ENCODE assay signal across 19 mouse cellular contexts in the genomic region with DNA sequence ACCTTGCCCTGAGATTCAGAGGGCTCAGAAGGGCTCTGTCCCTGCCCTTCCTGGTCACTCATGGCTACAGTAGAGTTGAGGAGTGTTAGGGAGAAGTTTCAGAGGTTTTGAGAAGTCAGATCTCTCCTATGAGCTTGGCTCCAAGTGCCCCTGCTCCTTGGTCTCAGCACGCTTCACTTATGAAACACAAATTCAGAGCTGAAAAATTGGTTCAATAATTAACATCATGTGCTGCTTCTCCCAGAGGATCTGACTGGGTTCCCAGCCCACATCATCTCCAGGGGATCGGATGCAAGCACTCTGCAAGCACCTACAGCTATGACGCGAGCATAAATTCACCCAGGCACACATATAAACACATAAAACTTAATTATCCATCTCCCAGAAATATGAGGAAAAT. TPM values are rescaled to one million over a fixed set of nuclear protein-coding genes. Genes with fewer than 3 reads are reported as not detected.
DNase-seq lines count a peak whose midpoint lies in the region; ATAC-seq and TF ChIP-seq lines count a peak whose summit lies in the region.
"Had no signal": no experiment of that assay in that cellular context is flagged by ENCODE, and none has a peak within 500 bp of the region (broad histone marks: within the 10 kb centered on the region; RNA-seq: fewer than 3 reads in every experiment).

No protein-coding gene starts in this region.

- TF ChIP-seq CTCF in kidney, adult 2 months (conservative IDR thresholded peaks at IDR 0.05; ENCODE audit: insufficient read depth, insufficient read length, low read depth, low read length), result no peak

- peaks cover 7% of the 10 kb centered on the region; the same call in 1 of the 2 replicates for H3K4me1 ChIP-seq in kidney, adult 2 months (ENCODE audit: control insufficient read depth, insufficient read depth, low read length)
- peaks cover 11% of the 10 kb centered on the region for H3K4me1 ChIP-seq in kidney, embryonic 14.5 days (ENCODE audit: control insufficient read depth, insufficient read depth, low read length)

- no peak overlapping the region for H3K27ac ChIP-seq in kidney, adult 2 months (ENCODE audit: insufficient read depth, low read depth, low read length)
- no peak overlapping the region for H3K27ac ChIP-seq in kidney, embryonic 14.5 days (ENCODE audit: low read depth, low read length)

- no peaks in the 10 kb centered on the region for H3K36me3 ChIP-seq in kidney, adult 2 months (ENCODE audit: control insufficient read depth, insufficient read depth, low read length)
- H3K36me3 ChIP-seq in kidney, embryonic 14.5 days (ENCODE audit: control insufficient read depth, insufficient read depth, low read length), result no peaks in the 10 kb centered on the region

- TF ChIP-seq POLR2A in kidney, adult 2 months (IDR thresholded peaks at IDR 0.05; ENCODE audit: low read depth, low read length), result no peak

- 53% methylated on average over 4 of the region's 4 CpGs for WGBS in kidney, adult 2 months
- WGBS in kidney, embryonic 14.5 days, result 94% methylated on average over 4 of the region's 4 CpGs

- H3K9me3 ChIP-seq in kidney, embryonic 14.5 days (ENCODE audit: control insufficient read depth, low read length), result no peaks in the 10 kb centered on the region
- H3K9me3 ChIP-seq: G1E had no signal

- no peak overlapping the region for H3K4me3 ChIP-seq in kidney, adult 2 months (ENCODE audit: insufficient read depth, low read depth, low read length)
- no peak overlapping the region for H3K4me3 ChIP-seq in kidney, embryonic 14.5 days (ENCODE audit: low read length)

- peak; percentile 65 for DNase-seq in kidney, adult 2 months
- DNase-seq in kidney, adult 9 months, result peak; percentile 54
- no peak for DNase-seq in kidney, adult 18-20 months
- DNase-seq: adrenal gland, adult 2 months; adrenal gland, adult 8-10 months; adrenal gland, postnatal 10 days; adrenal gland, postnatal 14 days; adrenal gland, postnatal 25 days; adrenal gland, postnatal 36 days; B cell, adult 2 months; cerebellum, adult 11 months; cerebellum, adult 11-12 months; cerebellum, adult 18-20 months had no signal

- H3K4me2 ChIP-seq in kidney, embryonic 14.5 days (replicated peaks; ENCODE audit: low read depth, low read length), result no peak overlapping the region

- no peak overlapping the region for H3K9ac ChIP-seq in kidney, embryonic 14.5 days (ENCODE audit: low read depth, low read length)

- no peak for ATAC-seq in kidney, embryonic 14.5 days (ENCODE audit: low FRiP score, low TSS enrichment)
- ATAC-seq: activated CD4-positive, CD25-positive, alpha-beta regulatory T cell, adult 4 months; CD4-positive, CD25-positive, alpha-beta regulatory T cell, adult 4 months; Patski had no signal

- H3K27me3 ChIP-seq in kidney, adult 2 months (replicated peaks; ENCODE audit: control insufficient read depth, insufficient read depth, low read length), result no peaks in the 10 kb centered on the region
- H3K27me3 ChIP-seq in kidney, embryonic 14.5 days (ENCODE audit: control insufficient read depth, insufficient read depth, low read length), result no peaks in the 10 kb centered on the region
- H3K27me3 ChIP-seq: CH12.LX, Patski had no signal

RNA-seq across cellular contexts. Expression of a gene that starts 4.9 kb away (rescaled TPM):
- 27.7 and 30.4 TPM in 2 replicates for polyA plus RNA-seq in kidney, adult 2 months (2012; rRNA removed)
- polyA plus RNA-seq in kidney, embryonic 14.5 days (2014; fragmentation: Nextera tagmentation; extraction: Ambion mirVana), result 20.8 and 29.3 TPM in 2 replicates

RNA-seq across cellular contexts. Expression of a gene that starts 49.3 kb away (rescaled TPM):
- 40.2 and 65.0 TPM in 2 replicates for polyA plus RNA-seq in kidney, adult 2 months (2012; rRNA removed)
- polyA plus RNA-seq in kidney, embryonic 14.5 days (2014; fragmentation: Nextera tagmentation; extraction: Ambion mirVana), result 598 and 606 TPM in 2 replicates
